Mouse (Mus musculus) B cell, adult 62 days (primary cell): Measurements from ENCODE around the gene Olfr372. TPM values are rescaled to one million over a fixed set of nuclear protein-coding genes. Genes with fewer than 3 reads are reported as not detected.

Source experiments
- total RNA-seq: library from RNA; stranded (reverse); gene quantifications from 4 replicates; pipeline ENCODE4 v1.2.4, GENCODE M21; 2023

Gene Olfr372
- not detected in 4 replicates for total RNA-seq

DNA sequence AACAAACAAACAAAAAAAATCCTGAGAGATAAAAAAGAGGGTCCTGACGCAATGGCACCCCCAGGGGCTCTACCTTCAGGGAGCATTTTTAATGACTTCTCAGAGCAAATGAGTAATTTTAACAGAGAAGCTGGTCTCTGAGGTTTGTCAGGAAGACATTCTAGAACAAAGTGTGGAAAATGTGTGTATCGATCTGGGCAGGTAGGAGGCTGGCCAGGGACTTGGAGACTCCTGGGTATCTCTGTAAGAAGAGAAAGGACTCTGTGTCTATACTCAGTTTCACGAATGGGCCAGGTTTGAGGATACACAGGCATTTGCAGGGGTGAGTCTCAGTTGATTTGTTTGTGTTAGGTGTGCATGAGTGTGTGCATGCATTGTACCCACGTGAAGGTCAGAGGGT, at the start of gene Olfr372:
Gene Olfr372 (plus strand): TSS at position 301 of the 400 bp plus-strand sequence.

GRCm38 (mm10) chr8:72009473-72009872, 31.5 kb upstream of the Olfr372 start, which contains the start of gene Cyp4f18:
Cyp4f18 (minus strand) TSS chr8:72009626.

DNA sequence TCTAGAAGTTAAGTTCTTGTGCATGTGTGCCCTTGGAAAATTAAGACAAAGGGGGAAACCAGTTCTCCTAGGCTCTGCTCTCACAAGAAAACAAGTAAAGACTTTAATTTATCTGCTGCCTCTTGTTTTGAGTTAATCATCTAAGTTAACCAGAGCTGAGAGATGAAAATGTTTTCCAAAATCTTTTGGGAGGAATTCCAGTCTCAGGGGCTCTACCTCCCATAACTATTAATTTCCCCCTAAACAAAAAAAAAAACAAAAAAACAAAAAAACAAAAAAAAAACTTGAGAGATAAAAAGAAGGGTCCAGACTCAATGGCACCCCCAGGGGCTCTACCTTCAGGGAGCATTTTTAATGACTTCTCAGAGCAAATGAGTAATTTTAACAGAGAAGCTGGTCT, 41.9 kb downstream of the Olfr372 start, which contains the start of gene Olfr373:
Gene Olfr373 (plus strand): TSS at position 301 of the 400 bp plus-strand sequence.

GRCm38 (mm10) chr8:72106740-72107139, 65.7 kb downstream of the Olfr372 start, which contains the start of gene Olfr374:
Olfr374 (plus strand) TSS chr8:72107040.

Other genes with a start within 250 kb of the Olfr372 start
- gene Zfp709, start 159.2 kb upstream of the Olfr372 start, total RNA-seq: 9.1 to 12.8 TPM (median 10.5 TPM) in 4 replicates
- 7.6 to 11.5 TPM (median 10.1 TPM) in 4 replicates for gene Zfp882, start 132.6 kb upstream of the Olfr372 start, total RNA-seq
- gene Zfp617, start 132.6 kb upstream of the Olfr372 start, total RNA-seq: 7.3 to 13.1 TPM (median 9.7 TPM) in 4 replicates
- 19.1 to 30.5 TPM (median 22.9 TPM) in 4 replicates for gene Zfp961, start 90.2 kb upstream of the Olfr372 start, total RNA-seq
- gene Cyp4f18, start 31.6 kb upstream of the Olfr372 start, total RNA-seq: 168 to 193 TPM (median 171 TPM) in 4 replicates
- 0.14 TPM in 1 of 4 replicates, not detected in the others for gene Olfr373, start 42.0 kb downstream of the Olfr372 start, total RNA-seq
- not detected in 4 replicates for gene Olfr374, start 65.8 kb downstream of the Olfr372 start, total RNA-seq
- 223 to 253 TPM (median 239 TPM) in 4 replicates for gene Tpm4, start 93.8 kb downstream of the Olfr372 start, total RNA-seq
- gene Rab8a, start 120.0 kb downstream of the Olfr372 start, total RNA-seq: 132 to 148 TPM (median 134 TPM) in 4 replicates
- 21.6 to 28.9 TPM (median 26.7 TPM) in 4 replicates for gene Hsh2d, start 148.4 kb downstream of the Olfr372 start, total RNA-seq
- gene Cib3, start 171.6 kb downstream of the Olfr372 start, total RNA-seq: 0.77 TPM in 1 of 4 replicates, not detected in the others
- gene Gm11034, start 172.4 kb downstream of the Olfr372 start, total RNA-seq: not detected in 4 replicates
- 87.0 to 93.7 TPM (median 88.0 TPM) in 4 replicates for gene Fam32a, start 178.5 kb downstream of the Olfr372 start, total RNA-seq
- 204 to 215 TPM (median 205 TPM) in 4 replicates for gene Ap1m1, start 198.8 kb downstream of the Olfr372 start, total RNA-seq